Mouse (Mus musculus): ENCODE measurements at regions not wholly inside any gene's neighbourhood (a gene's known extent, or its start where the extent isn't known, plus 50 kb on each side); places are given as distances from the start of the nearest gene placed in this dataset.

GRCm38 (mm10) chr16:39158893-39159292 is 266.4 kb downstream of the Igsf11 start:
- Histone ChIP-seq H3K9ac (no peak overlapping the region), H3K4me2 (no peak overlapping the region), H3K4me3 (no peak overlapping the region), H3K27me3 (no peaks in the 10 kb centered on the region), H3K36me3 (no peaks in the 10 kb centered on the region), H3K4me1 (replicated peaks) (peaks cover 2% of the 10 kb centered on the region; the same call in 1 of the 2 replicates), H3K27ac (no peak overlapping the region), H3K9me3 (replicated peaks) (no peaks in the 10 kb centered on the region)
- ATAC-seq (replicated peaks; ENCODE audit: insufficient number of reproducible peaks, insufficient read depth, low FRiP score, low read depth): no peak
- 33% methylated on average over 3 of the region's 3 CpGs for WGBS

DNA sequence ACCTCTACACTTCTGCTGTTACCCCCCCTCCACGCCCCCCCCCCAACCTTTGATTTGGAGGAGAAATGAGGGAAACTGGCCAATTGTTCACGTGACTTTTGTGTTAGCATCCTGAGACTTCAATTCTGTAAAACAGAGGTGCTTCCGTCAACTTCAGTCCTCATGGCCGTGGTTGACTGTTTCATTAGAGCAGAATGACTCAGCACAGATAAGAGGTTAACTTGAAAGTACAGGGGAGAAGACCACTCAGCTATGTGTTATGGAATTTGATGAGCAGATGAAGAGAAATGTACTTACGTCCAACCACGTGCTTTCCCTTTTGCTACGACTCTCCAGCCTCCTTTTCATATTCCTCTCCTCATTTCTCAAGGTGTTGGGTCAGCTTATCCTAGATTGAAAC is 267.3 kb downstream of the Igsf11 start:
- no peak overlapping the region for H3K4me2 ChIP-seq
- no peaks in the 10 kb centered on the region for H3K9me3 ChIP-seq (replicated peaks)
- H3K4me3 ChIP-seq: no peak overlapping the region
- no peak for ATAC-seq (replicated peaks; ENCODE audit: insufficient number of reproducible peaks, insufficient read depth, low FRiP score, low read depth)
- H3K4me1 ChIP-seq (replicated peaks): peaks cover 2% of the 10 kb centered on the region; the same call in 1 of the 2 replicates
- no peak overlapping the region for H3K9ac ChIP-seq
- no peaks in the 10 kb centered on the region for H3K36me3 ChIP-seq
- H3K27me3 ChIP-seq: no peaks in the 10 kb centered on the region
- H3K27ac ChIP-seq: no peak overlapping the region
- 69% methylated on average over 7 of the region's 7 CpGs for WGBS

GRCm38 (mm10) chr16:39162684-39163083 is 270.2 kb downstream of the Igsf11 start:
- Histone ChIP-seq H3K9ac (no peak overlapping the region), H3K9me3 (replicated peaks) (no peaks in the 10 kb centered on the region), H3K4me1 (replicated peaks) (peaks cover 2% of the 10 kb centered on the region; the same call in 1 of the 2 replicates), H3K4me2 (no peak overlapping the region), H3K36me3 (no peaks in the 10 kb centered on the region), H3K27me3 (no peaks in the 10 kb centered on the region), H3K27ac (no peak overlapping the region), H3K4me3 (no peak overlapping the region)
- WGBS: 17% methylated on average over 1 of the region's 1 CpGs
- ATAC-seq (replicated peaks; ENCODE audit: insufficient number of reproducible peaks, insufficient read depth, low FRiP score, low read depth): no peak

GRCm38 (mm10) chr16:39191861-39192260 is 299.4 kb downstream of the Igsf11 start:
- no peak for ATAC-seq (replicated peaks; ENCODE audit: insufficient number of reproducible peaks, insufficient read depth, low FRiP score, low read depth)
- Histone ChIP-seq H3K27me3 (no peaks in the 10 kb centered on the region), H3K9me3 (replicated peaks) (no peaks in the 10 kb centered on the region), H3K4me2 (no peak overlapping the region), H3K4me1 (replicated peaks) (no peaks in the 10 kb centered on the region), H3K27ac (no peak overlapping the region), H3K4me3 (no peak overlapping the region), H3K36me3 (no peaks in the 10 kb centered on the region), H3K9ac (no peak overlapping the region)
- WGBS: 69% methylated on average over 4 of the region's 4 CpGs

DNA sequence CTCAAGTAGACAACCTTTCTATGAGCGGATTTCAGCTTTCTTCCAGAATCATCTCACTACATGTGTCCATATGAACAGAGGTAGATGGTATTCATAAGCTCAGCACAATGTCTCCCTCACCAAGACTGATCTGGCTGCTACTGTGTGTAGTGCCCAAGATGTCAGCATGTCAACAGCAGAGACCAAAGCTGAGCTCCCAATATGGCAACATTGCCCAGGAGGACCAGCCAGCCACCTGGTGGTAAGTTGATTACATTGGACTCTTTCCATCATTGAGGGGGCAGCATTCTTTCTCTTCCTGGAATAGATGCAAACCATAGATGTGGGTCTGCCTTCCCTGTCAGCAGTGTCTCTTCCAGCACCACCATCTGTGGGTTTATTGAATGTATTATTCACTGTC is 303.0 kb downstream of the Igsf11 start:
- no peaks in the 10 kb centered on the region for H3K4me1 ChIP-seq (replicated peaks)
- no peaks in the 10 kb centered on the region for H3K9me3 ChIP-seq (replicated peaks)
- no peaks in the 10 kb centered on the region for H3K36me3 ChIP-seq
- no peak overlapping the region for H3K27ac ChIP-seq
- no peak for ATAC-seq (replicated peaks; ENCODE audit: insufficient number of reproducible peaks, insufficient read depth, low FRiP score, low read depth)
- H3K4me2 ChIP-seq: no peak overlapping the region
- H3K4me3 ChIP-seq: no peak overlapping the region
- no peak overlapping the region for H3K9ac ChIP-seq
- no peaks in the 10 kb centered on the region for H3K27me3 ChIP-seq
- WGBS: 67% methylated on average over 1 of the region's 1 CpGs

DNA sequence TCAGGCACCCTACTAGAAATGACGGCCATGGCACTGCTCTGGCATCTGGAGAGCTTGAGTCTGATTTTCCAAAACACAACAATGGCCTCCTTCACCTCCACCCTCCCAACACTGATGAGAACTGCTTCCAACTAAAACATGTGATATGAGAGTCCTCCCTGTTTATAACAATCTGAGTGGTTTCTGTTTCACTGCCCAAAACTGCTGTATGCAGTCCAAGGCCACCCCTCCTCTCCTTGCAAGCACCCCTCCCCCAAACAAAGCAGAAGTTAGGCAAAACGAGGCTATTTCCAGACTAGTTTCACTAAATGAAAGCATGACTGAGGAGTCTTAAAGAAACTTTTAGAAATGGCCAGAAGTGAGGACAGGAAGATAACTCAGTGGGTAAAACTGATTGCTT is 304.4 kb downstream of the Igsf11 start:
- 40% methylated on average over 2 of the region's 2 CpGs for WGBS
- H3K27ac ChIP-seq: no peak overlapping the region
- H3K9me3 ChIP-seq (replicated peaks): no peaks in the 10 kb centered on the region
- no peak overlapping the region for H3K9ac ChIP-seq
- ATAC-seq (replicated peaks; ENCODE audit: insufficient number of reproducible peaks, insufficient read depth, low FRiP score, low read depth): peak; percentile 69; the same call in 1 of the 2 replicates
- H3K36me3 ChIP-seq: no peaks in the 10 kb centered on the region
- H3K4me3 ChIP-seq: no peak overlapping the region
- no peak overlapping the region for H3K4me2 ChIP-seq
- H3K4me1 ChIP-seq (replicated peaks): no peaks in the 10 kb centered on the region
- H3K27me3 ChIP-seq: no peaks in the 10 kb centered on the region

GRCm38 (mm10) chr16:39223551-39223950 is 331.1 kb downstream of the Igsf11 start:
- Histone ChIP-seq H3K4me1 (replicated peaks) (no peaks in the 10 kb centered on the region), H3K27ac (no peak overlapping the region), H3K27me3 (no peaks in the 10 kb centered on the region), H3K4me3 (no peak overlapping the region), H3K4me2 (no peak overlapping the region), H3K9ac (no peak overlapping the region), H3K36me3 (no peaks in the 10 kb centered on the region), H3K9me3 (replicated peaks) (no peaks in the 10 kb centered on the region)
- WGBS: 64% methylated on average over 8 of the region's 8 CpGs
- ATAC-seq (replicated peaks; ENCODE audit: insufficient number of reproducible peaks, insufficient read depth, low FRiP score, low read depth): no peak

GRCm38 (mm10) chr16:39229501-39229900 is 337.0 kb downstream of the Igsf11 start:
- Histone ChIP-seq H3K27me3 (no peaks in the 10 kb centered on the region), H3K4me1 (replicated peaks) (no peaks in the 10 kb centered on the region), H3K27ac (no peak overlapping the region), H3K9ac (no peak overlapping the region), H3K4me2 (no peak overlapping the region), H3K4me3 (no peak overlapping the region), H3K36me3 (no peaks in the 10 kb centered on the region), H3K9me3 (replicated peaks) (no peaks in the 10 kb centered on the region)
- 63% methylated on average over 7 of the region's 7 CpGs for WGBS
- no peak for ATAC-seq (replicated peaks; ENCODE audit: insufficient number of reproducible peaks, insufficient read depth, low FRiP score, low read depth)

GRCm38 (mm10) chr16:39230439-39230838 is 338.0 kb downstream of the Igsf11 start:
- no peak overlapping the region for H3K27ac ChIP-seq
- H3K4me3 ChIP-seq: no peak overlapping the region
- no peaks in the 10 kb centered on the region for H3K27me3 ChIP-seq
- no peak for ATAC-seq (replicated peaks; ENCODE audit: insufficient number of reproducible peaks, insufficient read depth, low FRiP score, low read depth)
- WGBS: 21% methylated on average over 3 of the region's 3 CpGs
- no peak overlapping the region for H3K4me2 ChIP-seq
- no peak overlapping the region for H3K9ac ChIP-seq
- no peaks in the 10 kb centered on the region for H3K36me3 ChIP-seq
- no peaks in the 10 kb centered on the region for H3K4me1 ChIP-seq (replicated peaks)
- no peaks in the 10 kb centered on the region for H3K9me3 ChIP-seq (replicated peaks)

DNA sequence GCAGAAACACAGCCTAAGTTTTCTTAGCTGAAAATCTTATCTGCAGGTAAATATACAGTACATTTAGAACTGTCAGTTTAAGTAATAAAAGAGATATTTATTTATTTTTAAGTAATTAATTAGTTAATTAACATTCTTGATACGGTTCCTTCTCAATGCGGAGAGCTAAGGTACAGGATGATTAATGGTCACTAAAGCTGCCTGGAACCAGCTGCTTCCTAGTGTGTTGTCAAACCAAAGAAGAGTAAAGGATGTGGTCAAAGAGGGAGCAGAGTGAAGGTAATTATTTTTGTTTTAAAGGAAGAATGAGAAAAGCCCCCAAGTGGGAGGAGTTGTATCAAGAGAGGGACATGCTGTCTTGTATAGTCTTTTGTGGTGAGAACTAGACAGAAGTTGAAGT is 341.8 kb downstream of the Igsf11 start:
- H3K4me2 ChIP-seq: no peak overlapping the region
- ATAC-seq (replicated peaks; ENCODE audit: insufficient number of reproducible peaks, insufficient read depth, low FRiP score, low read depth): no peak
- no peaks in the 10 kb centered on the region for H3K4me1 ChIP-seq (replicated peaks)
- H3K27ac ChIP-seq: no peak overlapping the region
- H3K27me3 ChIP-seq: no peaks in the 10 kb centered on the region
- H3K4me3 ChIP-seq: no peak overlapping the region
- H3K9me3 ChIP-seq (replicated peaks): no peaks in the 10 kb centered on the region
- WGBS: 69% methylated on average over 2 of the region's 2 CpGs
- H3K9ac ChIP-seq: no peak overlapping the region
- no peaks in the 10 kb centered on the region for H3K36me3 ChIP-seq

GRCm38 (mm10) chr16:39273490-39273889 is 381.0 kb downstream of the Igsf11 start:
- WGBS: 88% methylated on average over 2 of the region's 2 CpGs
- H3K4me2 ChIP-seq: no peak overlapping the region
- ATAC-seq (replicated peaks; ENCODE audit: insufficient number of reproducible peaks, insufficient read depth, low FRiP score, low read depth): no peak
- no peak overlapping the region for H3K4me3 ChIP-seq
- H3K27ac ChIP-seq: no peak overlapping the region
- no peaks in the 10 kb centered on the region for H3K4me1 ChIP-seq (replicated peaks)
- H3K9me3 ChIP-seq (replicated peaks): no peaks in the 10 kb centered on the region
- H3K9ac ChIP-seq: no peak overlapping the region
- H3K36me3 ChIP-seq: no peaks in the 10 kb centered on the region
- H3K27me3 ChIP-seq: no peaks in the 10 kb centered on the region

- Histone ChIP-seq H3K9me3 (replicated peaks) (no peaks in the 10 kb centered on the region), H3K4me3 (no peak overlapping the region), H3K36me3 (no peaks in the 10 kb centered on the region), H3K4me1 (replicated peaks) (no peaks in the 10 kb centered on the region), H3K9ac (no peak overlapping the region), H3K27me3 (no peaks in the 10 kb centered on the region), H3K4me2 (no peak overlapping the region), H3K27ac (no peak overlapping the region)
- 37% methylated on average over 2 of the region's 2 CpGs for WGBS
- ATAC-seq (replicated peaks; ENCODE audit: insufficient number of reproducible peaks, insufficient read depth, low FRiP score, low read depth): no peak
Measured at GRCm38 (mm10) chr16:39284484-39284883, 392.0 kb downstream of the Igsf11 start.
